Mouse (Mus musculus): ENCODE measurements at regions not wholly inside any gene's neighbourhood (a gene's known extent, or its start where the extent isn't known, plus 50 kb on each side); places are given as distances from the start of the nearest gene placed in this dataset.

GRCm38 (mm10) chr9:41273839-41274271 is 112.4 kb upstream of the Ubash3b start:
- no peak for DNase-seq

- peak; percentile 17 for DNase-seq
Measured at GRCm38 (mm10) chr9:41273171-41273781, 111.8 kb upstream of the Ubash3b start.

- DNase-seq = peak; percentile 10
Measured at GRCm38 (mm10) chr9:41272596-41272995, 111.1 kb upstream of the Ubash3b start.

- DNase-seq = no peak
Measured at GRCm38 (mm10) chr9:41268112-41268511, 106.6 kb upstream of the Ubash3b start.

DNA sequence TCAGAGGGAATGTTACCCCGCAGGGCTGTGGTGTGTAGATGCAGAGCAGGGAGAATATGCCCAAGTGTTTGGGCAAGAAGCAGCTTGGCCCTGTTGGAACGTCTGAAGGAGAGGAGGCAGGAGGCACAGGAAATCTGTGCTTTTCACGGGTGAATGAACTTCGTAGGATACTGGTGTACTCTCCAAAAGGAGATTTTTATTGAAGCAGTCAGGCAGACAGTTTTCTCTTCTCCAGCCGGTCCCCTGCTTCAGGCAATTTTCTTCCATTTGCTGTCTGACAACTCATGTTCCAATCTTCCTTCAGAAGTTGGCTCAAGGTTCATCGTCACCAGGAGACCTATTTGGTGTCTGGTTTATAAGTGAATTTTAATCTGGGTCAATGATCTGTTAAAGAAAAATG is 103.0 kb upstream of the Ubash3b start:
- DNase-seq = no peak

DNA sequence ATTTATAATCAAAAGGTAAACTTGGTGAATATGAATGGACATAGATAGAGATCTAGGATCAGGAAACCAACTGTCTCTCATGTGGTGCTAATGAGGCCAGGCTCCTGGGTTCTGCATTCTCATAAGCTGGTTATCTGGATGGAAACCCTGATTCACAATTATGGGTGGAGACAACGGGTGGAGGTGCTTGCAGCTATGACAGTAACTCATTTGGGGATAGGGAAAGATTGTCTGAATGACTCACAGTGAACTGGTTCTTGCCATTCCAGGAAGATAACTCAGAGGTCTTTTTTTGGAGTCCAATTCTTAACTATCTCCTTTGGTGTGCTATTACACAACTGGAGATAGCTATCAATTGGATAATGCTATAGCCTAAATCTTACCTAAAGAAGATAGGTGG is 95.7 kb upstream of the Ubash3b start:
- no peak for DNase-seq

- no peak for DNase-seq
Measured at GRCm38 (mm10) chr9:41242372-41242771, 80.9 kb upstream of the Ubash3b start.

DNA sequence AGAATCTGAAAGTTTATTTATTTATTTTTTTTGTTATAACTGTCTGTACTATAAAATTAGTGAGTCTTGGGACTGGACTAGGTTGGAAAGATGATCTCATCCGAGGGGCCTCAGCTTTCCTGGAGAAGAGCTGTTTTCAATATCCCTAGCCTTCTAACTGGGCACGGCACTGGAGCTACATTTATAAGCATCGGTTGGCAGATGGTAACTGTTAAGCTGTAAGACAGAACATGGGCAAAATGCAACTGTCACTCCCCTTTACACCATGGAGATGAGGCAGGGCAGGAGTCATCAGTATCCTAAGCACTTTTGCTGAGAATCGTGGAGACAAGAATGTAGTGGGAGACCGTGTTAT is 77.6 kb upstream of the Ubash3b start:
- DNase-seq = no peak

GRCm38 (mm10) chr9:41238395-41239096 is 77.0 kb upstream of the Ubash3b start:
- no peak for DNase-seq

GRCm38 (mm10) chr9:41237265-41237664 is 75.8 kb upstream of the Ubash3b start:
- no peak for DNase-seq

DNA sequence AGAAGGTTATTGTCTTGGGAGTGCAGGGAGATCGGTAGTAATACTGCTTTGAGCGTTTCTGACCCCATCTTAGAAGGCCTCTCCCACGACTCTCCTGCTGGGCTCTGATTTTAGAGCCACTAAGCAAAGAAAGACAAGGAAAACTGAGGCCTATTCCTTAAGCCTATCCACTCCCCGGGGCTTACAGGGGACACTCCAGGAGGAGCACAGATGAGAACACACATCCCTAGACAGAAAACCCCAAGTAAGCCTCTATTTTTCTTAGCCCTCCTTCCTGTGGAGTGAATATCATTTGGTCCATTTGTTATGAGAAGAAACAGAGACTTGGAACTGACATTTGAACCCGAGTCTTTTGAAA is 67.7 kb upstream of the Ubash3b start:
- no peak for DNase-seq

GRCm38 (mm10) chr9:41228425-41229224 is 67.1 kb upstream of the Ubash3b start:
- peak; percentile 90 for DNase-seq

- no peak for DNase-seq
Measured at GRCm38 (mm10) chr9:41223406-41223805, 61.9 kb upstream of the Ubash3b start.

DNA sequence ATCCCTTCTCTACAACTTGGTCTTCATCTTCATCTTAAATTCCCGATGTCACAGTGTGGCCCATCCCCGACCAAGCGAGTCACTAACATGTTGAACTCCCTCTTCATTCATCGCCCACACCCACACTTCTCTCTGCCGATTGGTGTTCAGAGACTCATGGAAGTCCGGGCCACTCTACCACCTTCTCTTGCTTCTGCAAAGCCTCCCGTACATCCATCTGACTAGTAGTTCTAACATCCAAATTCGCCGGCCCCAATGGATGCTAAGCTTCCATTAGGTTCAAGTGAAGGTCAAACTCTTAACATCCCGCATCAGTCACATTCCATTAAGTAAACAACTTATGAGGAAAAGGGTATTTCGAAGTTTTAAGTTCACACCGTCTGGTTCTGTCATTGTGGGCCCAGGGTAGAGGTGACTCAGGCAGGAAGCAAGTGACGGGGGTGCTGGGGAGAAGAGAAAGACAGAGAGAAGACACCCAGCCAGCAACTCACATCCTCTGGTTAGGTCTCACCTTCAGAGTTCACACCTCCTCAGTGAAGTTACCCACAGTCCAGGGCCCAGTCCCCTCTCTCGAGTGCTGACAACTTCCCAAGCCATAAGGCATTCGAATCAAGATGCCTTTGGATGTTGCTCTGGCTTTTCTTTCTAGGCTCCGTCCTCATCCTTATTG is 61.0 kb upstream of the Ubash3b start:
- DNase-seq = no peak

- no peak for DNase-seq
Measured at GRCm38 (mm10) chr9:41221110-41221790, 59.8 kb upstream of the Ubash3b start.

DNA sequence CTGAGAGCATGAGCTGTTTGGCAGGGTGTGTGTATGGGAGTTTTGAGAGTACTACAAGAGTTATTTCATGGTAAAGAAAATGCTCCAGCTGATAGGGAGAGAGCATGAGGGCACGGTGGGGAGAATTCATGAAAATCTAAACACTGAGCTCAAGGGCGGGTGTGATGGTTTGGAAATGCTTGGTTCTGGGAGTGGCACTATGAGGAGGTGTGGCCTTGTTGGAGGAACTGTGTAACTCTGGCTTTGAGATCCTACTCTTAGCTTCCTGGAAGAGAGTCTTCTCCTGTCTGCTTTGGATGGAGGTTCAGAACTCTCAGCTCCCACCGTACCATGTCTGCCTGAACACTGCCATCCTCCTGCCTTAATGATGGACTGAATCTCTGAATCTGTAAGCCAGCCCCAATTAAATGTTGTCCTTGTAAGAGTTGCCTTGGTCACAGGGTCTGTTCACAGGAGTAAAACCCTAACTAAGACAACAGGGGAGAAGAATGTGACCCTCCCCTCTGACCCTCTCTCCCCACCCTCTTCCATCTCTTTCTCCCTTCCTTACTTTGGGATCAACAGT is 58.7 kb upstream of the Ubash3b start:
- no peak for DNase-seq

DNA sequence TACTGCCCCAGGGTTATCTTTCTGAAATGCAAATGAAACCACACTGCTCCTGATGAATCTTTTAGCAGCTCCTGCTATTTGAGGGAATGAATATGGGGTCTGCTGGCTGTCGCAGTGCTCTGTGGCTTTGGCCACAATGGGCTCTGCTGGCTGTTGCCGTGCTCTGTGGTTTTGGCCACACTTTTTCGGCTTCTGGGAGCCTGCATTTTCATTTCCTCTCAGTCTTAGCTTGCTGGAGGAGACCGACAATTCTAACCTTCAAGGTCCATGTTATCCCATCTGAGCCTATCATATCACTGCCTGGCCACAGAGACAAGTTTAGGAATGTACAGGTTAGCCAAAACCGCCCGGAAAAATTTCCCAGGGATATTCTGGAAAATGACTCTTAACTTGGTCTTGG is 57.2 kb upstream of the Ubash3b start:
- no peak for DNase-seq

DNA sequence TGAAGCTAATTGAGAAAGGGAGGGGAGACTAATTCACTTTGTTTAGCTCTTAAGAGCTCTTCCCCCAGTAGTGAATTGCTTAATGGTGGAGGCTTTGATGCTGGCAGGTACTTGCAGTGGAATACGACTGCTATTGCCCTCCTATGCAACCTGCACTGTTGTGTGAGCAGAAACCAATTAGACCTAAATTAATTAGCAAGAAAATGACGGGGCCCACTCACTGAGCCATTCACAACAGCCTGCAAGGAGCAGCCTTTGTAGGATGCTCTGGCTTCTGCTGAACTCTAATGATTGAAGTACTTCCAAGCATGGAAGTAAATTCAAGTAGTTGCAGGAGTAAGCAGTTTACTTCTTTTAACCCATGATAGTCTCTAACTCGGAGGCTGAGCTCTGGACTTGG is 54.8 kb upstream of the Ubash3b start:
- DNase-seq = no peak

- DNase-seq = no peak
Measured at GRCm38 (mm10) chr9:41215026-41215425, 53.5 kb upstream of the Ubash3b start.

DNA sequence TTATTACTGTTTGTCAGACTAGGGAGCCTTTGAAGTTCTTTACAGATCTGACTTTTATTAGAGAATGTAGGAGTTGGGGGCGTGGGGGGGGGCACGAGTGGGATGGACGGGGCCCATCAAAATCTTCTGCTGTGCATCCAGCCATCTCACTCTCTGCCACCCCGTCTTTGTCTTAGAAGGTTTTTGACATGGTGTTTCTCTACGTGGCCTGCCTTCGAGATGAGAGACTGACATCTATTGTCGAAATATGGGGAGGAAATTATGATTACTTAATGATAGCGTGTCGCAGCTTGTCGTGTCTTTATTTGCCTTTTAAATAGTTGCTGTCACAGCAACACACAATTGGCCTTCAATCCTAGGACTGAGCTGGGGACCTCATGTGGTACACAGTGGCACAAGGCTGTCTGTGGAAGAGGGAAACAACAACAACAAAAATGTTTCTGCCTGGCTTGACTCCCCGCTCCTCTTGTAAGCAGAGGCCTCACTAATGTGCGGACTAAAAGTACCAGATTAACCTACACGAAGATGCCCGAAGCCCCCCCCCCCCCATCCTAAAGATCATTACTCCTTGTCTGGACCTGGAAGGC is 51.5 kb upstream of the Ubash3b start:
- no peak for DNase-seq

- DNase-seq = peak; percentile 77
Measured at GRCm38 (mm10) chr9:41212303-41212901, 50.9 kb upstream of the Ubash3b start.

- DNase-seq = no peak
Measured at GRCm38 (mm10) chr9:41211865-41212302, 50.4 kb upstream of the Ubash3b start.
